Mouse (Mus musculus) olfactory bulb, adult 2 months (tissue): ENCODE data around the gene Sectm1a. TPM values are rescaled to one million over a fixed set of nuclear protein-coding genes. Genes with fewer than 3 reads are reported as not detected.
"Not testable (repeated sequence)": the region's sequence is repeated elsewhere in the genome, so short reads cannot be mapped to it uniquely, and the experiment has no call there.

Experiments
- H3K27ac ChIP-seq: fragments of 200-500 bp; 2 replicates; pipeline ENCODE4 v1.5.1; 2012; ENCODE audit warnings: low read depth, low read length; ENCODE audit not compliant: insufficient read depth
- H3K4me1 ChIP-seq: fragments of 200-500 bp; 2 replicates; pipeline ENCODE4 v1.6.1; 2012; ENCODE audit warnings: low read length; ENCODE audit not compliant: control insufficient read depth, insufficient read depth
- H3K4me3 ChIP-seq: fragments of 200-500 bp; 2 replicates; pipeline ENCODE4 v1.5.1; 2012; ENCODE audit warnings: mild to moderate bottlenecking, low read depth, low read length, moderate library complexity; ENCODE audit not compliant: insufficient read depth
- CTCF ChIP-seq: fragments of 200-500 bp; IDR thresholded peaks from 2 replicates; pipeline ENCODE4 v1.5.1; 2012; ENCODE audit warnings: low read depth, mild to moderate bottlenecking, low read length, moderate library complexity; ENCODE audit not compliant: insufficient read depth
- POLR2A ChIP-seq: fragments of 200-500 bp; IDR thresholded peaks from 2 replicates; pipeline ENCODE4 v1.6.1; 2012; ENCODE audit warnings: mild to moderate bottlenecking, low read depth, low read length, moderate library complexity; ENCODE audit not compliant: insufficient read depth
- WGBS: fragments of 180-500 bp; shearing (Covaris S2); methylation state at CpG from one replicate; pipeline ENCODE4 v1.1.7; 2018; 5-methylcytosine and 5-hydroxymethylcytosine counted together
- polyA plus RNA-seq: library from polyadenylated mRNA; stranded (reverse); fragments of >200 nt; gene quantifications from 2 replicates; pipeline ENCODE4 v1.2.4, GENCODE M21; 2012; ENCODE audit warnings: low replicate concordance; ENCODE audit not compliant: missing spikeins, insufficient read depth, insufficient read length

Gene Sectm1a
- polyA plus RNA-seq, 1 experiment: not detected

- Histone ChIP-seq H3K27ac (no peak overlapping the region), H3K4me1 (no peaks in the 10 kb centered on the region; the same call in 1 of the 2 replicates), H3K4me3 (no peak overlapping the region)
- WGBS: 62% methylated on average over 5 of the region's 5 CpGs
- TF ChIP-seq POLR2A: no peak
- no peak for TF ChIP-seq CTCF
These were observed 31.2 kb upstream of the Sectm1a start for GRCm38 (mm10) chr11:121112091-121112775.

- TF ChIP-seq POLR2A (no peak), CTCF (no peak)
- Histone ChIP-seq H3K27ac (no peak overlapping the region), H3K4me3 (no peak overlapping the region), H3K4me1 (no peaks in the 10 kb centered on the region; the same call in 1 of the 2 replicates)
- 53% methylated on average over 1 of the region's 1 CpGs for WGBS
These were observed 30.6 kb upstream of the Sectm1a start for GRCm38 (mm10) chr11:121111601-121112000.

- Histone ChIP-seq H3K4me1 (no peaks in the 10 kb centered on the region; the same call in 1 of the 2 replicates), H3K27ac (no peak overlapping the region), H3K4me3 (no peak overlapping the region)
- WGBS: 86% methylated on average over 3 of the region's 3 CpGs
- TF ChIP-seq CTCF (no peak), POLR2A (no peak)
These were observed 30.0 kb upstream of the Sectm1a start for GRCm38 (mm10) chr11:121111051-121111450.

GRCm38 (mm10) chr11:121109986-121110385 lies 29.0 kb upstream of the Sectm1a start:
- Histone ChIP-seq H3K27ac (no peak overlapping the region), H3K4me1 (no peaks in the 10 kb centered on the region; the same call in 1 of the 2 replicates), H3K4me3 (no peak overlapping the region)
- WGBS: 18% methylated on average over 2 of the region's 2 CpGs
- TF ChIP-seq POLR2A (no peak), CTCF (no peak)

GRCm38 (mm10) chr11:121108061-121108460 lies 27.0 kb upstream of the Sectm1a start:
- H3K4me1 ChIP-seq: no peaks in the 10 kb centered on the region; the same call in 1 of the 2 replicates
- no peak for TF ChIP-seq CTCF
- H3K27ac ChIP-seq: no peak overlapping the region
- 63% methylated on average over 9 of the region's 9 CpGs for WGBS
- H3K4me3 ChIP-seq: no peak overlapping the region

GRCm38 (mm10) chr11:121107242-121107641 lies 26.2 kb upstream of the Sectm1a start:
- H3K4me3 ChIP-seq, H3K27ac ChIP-seq, H3K4me1 ChIP-seq: not testable (repeated sequence)
- WGBS: 62% methylated on average over 1 of the region's 1 CpGs

GRCm38 (mm10) chr11:121101124-121101805 lies 20.2 kb upstream of the Sectm1a start:
- Histone ChIP-seq H3K4me1 (no peaks in the 10 kb centered on the region), H3K27ac (no peak overlapping the region), H3K4me3 (no peak overlapping the region)
- TF ChIP-seq POLR2A: no peak
- TF ChIP-seq CTCF: no peak
- WGBS: 93% methylated on average over 4 of the region's 4 CpGs

GRCm38 (mm10) chr11:121100692-121101091 lies 19.7 kb upstream of the Sectm1a start:
- WGBS: 62% methylated on average over 7 of the region's 7 CpGs
- H3K4me3 ChIP-seq: no peak overlapping the region
- no peak for TF ChIP-seq CTCF
- TF ChIP-seq POLR2A: no peak
- no peak overlapping the region for H3K27ac ChIP-seq
- H3K4me1 ChIP-seq: no peaks in the 10 kb centered on the region

GRCm38 (mm10) chr11:121099762-121100161 lies 18.7 kb upstream of the Sectm1a start:
- no peak overlapping the region for H3K4me3 ChIP-seq
- no peaks in the 10 kb centered on the region for H3K4me1 ChIP-seq
- WGBS: 75% methylated on average over 7 of the region's 7 CpGs
- H3K27ac ChIP-seq: no peak overlapping the region
- TF ChIP-seq CTCF (no peak), POLR2A (no peak)
